Mouse (Mus musculus) hindbrain, embryonic 15.5 days (tissue): ENCODE data around the gene Kcnk10. TPM values are rescaled to one million over a fixed set of nuclear protein-coding genes. Genes with fewer than 3 reads are reported as not detected.

Experiments
- ATAC-seq: fragments of 200-750 bp; cut with Nextera tagmentation; 2 replicates; pipeline ENCODE4 v1.8.0; 2017; ENCODE audit warnings: low read depth, moderate number of reproducible peaks, moderate TSS enrichment; ENCODE audit not compliant: low FRiP score
- H3K27ac ChIP-seq: fragments of 300-500 bp; sonication (generic); replicated peaks from 2 replicates; pipeline ENCODE4 v1.5.1; 2015; ENCODE audit warnings: mild to moderate bottlenecking, inconsistent platforms
- H3K27me3 ChIP-seq: fragments of 300-500 bp; sonication (generic); 2 replicates; pipeline ENCODE4 v1.6.1; 2015; ENCODE audit warnings: control low read depth, inconsistent platforms
- H3K36me3 ChIP-seq: fragments of 300-500 bp; sonication (generic); 2 replicates; pipeline ENCODE4 v1.6.1; 2015; ENCODE audit warnings: control low read depth, inconsistent platforms
- H3K4me1 ChIP-seq: fragments of 300-500 bp; sonication (generic); replicated peaks from 2 replicates; pipeline ENCODE4 v1.6.1; 2015; ENCODE audit warnings: control low read depth, inconsistent platforms
- H3K4me2 ChIP-seq: fragments of 300-500 bp; sonication (generic); 2 replicates; pipeline ENCODE4 v1.6.1; 2015; ENCODE audit warnings: moderate library complexity, mild to moderate bottlenecking, inconsistent platforms
- H3K4me3 ChIP-seq: fragments of 300-500 bp; sonication (generic); 2 replicates; pipeline ENCODE4 v1.5.1; 2015; ENCODE audit warnings: mild to moderate bottlenecking, inconsistent platforms
- H3K9ac ChIP-seq: fragments of 300-500 bp; sonication (generic); 2 replicates; pipeline ENCODE4 v1.6.1; 2015; ENCODE audit warnings: inconsistent platforms
- H3K9me3 ChIP-seq: fragments of 300-500 bp; sonication (generic); 2 replicates; pipeline ENCODE4 v1.6.1; 2016; ENCODE audit warnings: control low read depth, inconsistent platforms
- WGBS: fragments of 180-500 bp; shearing (Covaris S2); methylation state at CpG from one replicate; pipeline ENCODE4 v1.1.7; 2015; 5-methylcytosine and 5-hydroxymethylcytosine counted together
- polyA plus RNA-seq: library from polyadenylated mRNA; unstranded; fragments of >200 nt; fragmentation: Nextera tagmentation; extraction: Ambion mirVana; gene quantifications from 2 replicates; pipeline ENCODE4 v1.2.1, GENCODE M21; 2015

Kcnk10 gene
- polyA plus RNA-seq, 1 experiment from 2014 or later: 34.8 TPM

DNA sequence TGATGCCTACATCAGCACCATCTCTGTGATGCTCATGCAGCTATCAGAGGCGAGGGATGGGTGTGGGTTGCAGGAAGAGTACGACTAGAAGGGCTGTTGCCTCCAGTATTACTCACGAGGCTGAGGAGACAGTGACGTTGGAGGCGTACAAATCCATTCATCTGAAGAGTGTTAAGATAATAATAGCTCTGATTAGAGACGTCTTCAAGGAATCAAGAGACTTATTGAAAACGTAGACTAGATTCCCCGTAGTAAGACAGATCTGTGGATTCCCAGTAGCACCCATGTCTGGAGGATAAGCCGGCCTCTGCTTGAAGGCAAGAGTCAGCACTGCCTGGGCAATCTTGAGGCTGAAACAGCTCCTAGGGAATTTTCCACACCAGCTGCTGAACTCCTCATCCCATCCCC, 42.6 kb downstream of the Kcnk10 start:
- H3K27ac ChIP-seq: no peak overlapping the region
- H3K36me3 ChIP-seq: no peaks in the 10 kb centered on the region
- H3K4me3 ChIP-seq: no peak overlapping the region
- H3K27me3 ChIP-seq: no peaks in the 10 kb centered on the region
- WGBS: 81% methylated on average over 9 of the region's 9 CpGs
- no peaks in the 10 kb centered on the region for H3K4me1 ChIP-seq
- ATAC-seq: no peak
- no peak overlapping the region for H3K4me2 ChIP-seq
- no peak overlapping the region for H3K9ac ChIP-seq
- H3K9me3 ChIP-seq: no peaks in the 10 kb centered on the region

DNA sequence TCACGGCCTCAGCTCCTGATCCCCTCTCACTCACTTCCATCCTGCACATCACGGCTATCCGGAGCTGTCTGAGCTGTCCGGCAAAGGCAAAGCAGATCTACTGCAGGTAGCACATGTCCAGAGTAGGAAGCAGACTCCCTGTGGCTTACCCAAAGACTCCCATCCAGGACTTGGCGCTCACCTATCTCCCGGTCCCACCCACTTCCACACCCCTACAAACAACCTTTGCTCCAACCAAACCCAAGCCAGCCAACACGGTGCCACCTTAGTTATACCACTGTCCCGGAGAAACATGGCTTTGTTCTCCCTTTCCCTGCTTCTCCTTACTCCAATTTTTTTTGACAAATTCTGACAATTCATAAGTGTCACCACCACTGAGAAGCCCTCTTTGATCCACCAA, 49.5 kb downstream of the Kcnk10 start:
- Histone ChIP-seq H3K36me3 (peaks cover 13% of the 10 kb centered on the region), H3K9me3 (no peaks in the 10 kb centered on the region), H3K27ac (no peak overlapping the region), H3K27me3 (no peaks in the 10 kb centered on the region), H3K4me2 (no peak overlapping the region), H3K9ac (no peak overlapping the region), H3K4me3 (no peak overlapping the region), H3K4me1 (peaks cover 11% of the 10 kb centered on the region)
- WGBS: 94% methylated on average over 8 of the region's 8 CpGs
- no peak for ATAC-seq

DNA sequence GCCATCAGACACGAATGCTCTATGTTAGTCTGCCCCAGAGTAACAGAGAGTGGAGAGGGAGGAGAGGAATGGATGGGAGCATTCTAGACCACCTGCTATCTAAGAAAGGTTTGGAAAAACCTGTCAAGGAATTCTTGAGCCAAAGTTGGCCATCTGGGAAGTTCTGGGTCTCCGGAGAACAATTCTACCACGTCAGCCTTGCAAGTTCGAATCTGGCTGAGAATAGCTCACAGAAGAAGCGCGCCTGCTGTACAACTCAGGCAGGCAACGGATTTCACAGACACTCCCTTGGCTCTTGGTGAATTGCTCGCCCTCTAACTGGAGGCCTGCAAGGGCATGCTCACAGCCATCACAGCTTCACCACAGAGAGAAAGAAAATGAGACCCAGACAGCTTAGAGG, 52.7 kb downstream of the Kcnk10 start:
- peak overlapping the region; percentile 69 for H3K27ac ChIP-seq
- H3K4me1 ChIP-seq: peaks cover 28% of the 10 kb centered on the region
- no peak for ATAC-seq
- H3K27me3 ChIP-seq: no peaks in the 10 kb centered on the region
- no peak overlapping the region for H3K4me2 ChIP-seq
- H3K9me3 ChIP-seq: no peaks in the 10 kb centered on the region
- peaks cover 13% of the 10 kb centered on the region for H3K36me3 ChIP-seq
- 85% methylated on average over 8 of the region's 8 CpGs for WGBS
- no peak overlapping the region for H3K9ac ChIP-seq
- H3K4me3 ChIP-seq: no peak overlapping the region

DNA sequence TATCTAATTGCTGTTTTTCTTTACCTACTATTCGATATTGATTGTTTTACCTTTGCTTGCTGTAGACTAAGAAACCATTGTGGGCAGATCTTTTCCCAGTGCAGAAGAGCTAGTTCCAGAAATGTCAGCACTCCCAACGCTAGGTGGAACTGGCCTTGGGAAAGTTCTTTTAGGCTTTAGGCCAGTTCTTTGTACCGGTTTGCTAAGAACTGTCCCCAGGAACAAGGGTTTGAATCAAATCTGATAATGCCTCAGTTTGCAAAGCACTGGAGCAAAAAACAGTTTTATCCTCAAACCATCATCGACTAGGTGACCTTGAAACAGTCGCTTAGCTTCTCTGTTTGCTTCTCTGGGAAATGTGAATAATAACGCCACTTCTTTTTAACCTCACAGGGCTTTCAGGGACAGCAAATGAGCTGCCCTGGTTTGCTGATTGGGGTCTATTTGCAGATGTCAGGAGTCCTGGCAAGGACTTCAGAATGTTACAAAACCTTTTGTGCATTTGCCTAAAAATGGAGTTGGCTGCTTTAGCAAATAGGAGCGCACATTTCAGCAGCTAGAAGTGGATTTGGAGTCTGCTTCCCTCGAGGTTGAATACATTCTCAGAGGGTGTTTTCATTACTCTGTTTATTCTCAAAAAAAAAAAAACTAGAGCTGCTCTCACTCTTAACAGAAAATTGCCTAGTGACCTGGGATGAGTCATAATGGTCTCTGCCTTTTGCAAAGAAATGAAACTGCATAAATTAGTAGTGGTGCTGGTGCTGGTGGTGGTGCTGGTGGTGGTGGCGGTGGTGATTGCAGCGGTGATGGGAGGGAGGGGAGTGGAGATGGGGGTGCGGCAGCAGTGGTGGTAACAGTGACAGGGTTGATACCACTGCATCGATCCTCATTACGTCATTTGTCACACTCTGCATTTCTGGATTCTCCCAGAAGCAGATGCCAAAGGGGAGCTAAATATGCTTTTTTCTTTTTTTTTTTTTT, 53.5 kb downstream of the Kcnk10 start:
- H3K4me2 ChIP-seq: no peak overlapping the region
- H3K27ac ChIP-seq: peak overlapping the region; percentile 69
- ATAC-seq: no peak
- H3K27me3 ChIP-seq: no peaks in the 10 kb centered on the region
- 57% methylated on average over 13 of the region's 13 CpGs for WGBS
- H3K36me3 ChIP-seq: peaks cover 13% of the 10 kb centered on the region
- no peak overlapping the region for H3K9ac ChIP-seq
- H3K9me3 ChIP-seq: no peaks in the 10 kb centered on the region
- H3K4me1 ChIP-seq: peaks cover 31% of the 10 kb centered on the region
- no peak overlapping the region for H3K4me3 ChIP-seq

DNA sequence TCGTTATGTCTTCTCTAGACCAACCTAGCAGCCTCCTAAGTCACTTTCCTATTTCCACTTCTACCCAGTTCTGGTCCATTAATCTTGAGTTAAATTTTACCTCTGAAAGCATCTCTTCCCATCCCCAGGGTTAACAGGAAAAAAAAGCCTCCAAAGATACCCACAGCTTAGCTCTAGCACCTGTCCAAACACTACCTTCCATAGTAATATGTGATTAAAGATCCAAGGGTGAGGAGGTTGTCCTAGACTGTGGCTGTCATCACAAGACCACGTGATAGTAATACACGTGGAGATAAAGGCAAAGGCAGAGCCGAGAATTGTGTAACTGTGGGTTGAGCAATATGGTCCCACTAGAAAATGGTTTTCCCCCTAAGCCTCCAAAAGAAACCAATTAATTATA, 56.8 kb downstream of the Kcnk10 start:
- H3K9me3 ChIP-seq: no peaks in the 10 kb centered on the region
- H3K4me1 ChIP-seq: peaks cover 31% of the 10 kb centered on the region
- H3K4me3 ChIP-seq: no peak overlapping the region
- H3K36me3 ChIP-seq: peaks cover 11% of the 10 kb centered on the region
- H3K27me3 ChIP-seq: no peaks in the 10 kb centered on the region
- H3K4me2 ChIP-seq: no peak overlapping the region
- ATAC-seq: no peak
- H3K27ac ChIP-seq: peak overlapping the region; percentile 25; the same call in 1 of the 2 replicates
- H3K9ac ChIP-seq: no peak overlapping the region
- 71% methylated on average over 4 of the region's 4 CpGs for WGBS

DNA sequence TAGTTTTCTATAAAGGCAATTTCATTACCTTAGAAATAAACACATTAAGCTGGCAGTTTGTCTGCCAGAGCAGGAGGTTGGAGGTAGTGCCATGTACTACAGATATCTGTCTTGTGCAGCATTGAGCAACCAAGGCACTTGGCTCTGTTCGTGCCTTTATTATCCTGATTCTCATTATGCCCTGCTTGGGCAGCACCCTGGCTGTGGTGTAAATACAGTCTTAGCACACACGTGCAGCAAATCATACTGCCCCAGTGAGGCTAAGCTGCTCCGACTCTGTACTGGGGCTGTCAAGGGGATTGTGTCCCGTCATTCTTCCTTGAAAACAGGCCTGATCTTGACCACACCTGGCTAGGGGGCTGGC, 57.6 kb downstream of the Kcnk10 start:
- Histone ChIP-seq H3K9me3 (no peaks in the 10 kb centered on the region), H3K4me1 (peaks cover 31% of the 10 kb centered on the region), H3K27ac (peak overlapping the region; percentile 74), H3K4me3 (no peak overlapping the region), H3K36me3 (peaks cover 10% of the 10 kb centered on the region), H3K9ac (no peak overlapping the region), H3K4me2 (no peak overlapping the region), H3K27me3 (no peaks in the 10 kb centered on the region)
- 0 out of 2 replicates have a peak, but pooled peaks have one; percentile 42 for ATAC-seq
- WGBS: 44% methylated on average over 4 of the region's 4 CpGs

DNA sequence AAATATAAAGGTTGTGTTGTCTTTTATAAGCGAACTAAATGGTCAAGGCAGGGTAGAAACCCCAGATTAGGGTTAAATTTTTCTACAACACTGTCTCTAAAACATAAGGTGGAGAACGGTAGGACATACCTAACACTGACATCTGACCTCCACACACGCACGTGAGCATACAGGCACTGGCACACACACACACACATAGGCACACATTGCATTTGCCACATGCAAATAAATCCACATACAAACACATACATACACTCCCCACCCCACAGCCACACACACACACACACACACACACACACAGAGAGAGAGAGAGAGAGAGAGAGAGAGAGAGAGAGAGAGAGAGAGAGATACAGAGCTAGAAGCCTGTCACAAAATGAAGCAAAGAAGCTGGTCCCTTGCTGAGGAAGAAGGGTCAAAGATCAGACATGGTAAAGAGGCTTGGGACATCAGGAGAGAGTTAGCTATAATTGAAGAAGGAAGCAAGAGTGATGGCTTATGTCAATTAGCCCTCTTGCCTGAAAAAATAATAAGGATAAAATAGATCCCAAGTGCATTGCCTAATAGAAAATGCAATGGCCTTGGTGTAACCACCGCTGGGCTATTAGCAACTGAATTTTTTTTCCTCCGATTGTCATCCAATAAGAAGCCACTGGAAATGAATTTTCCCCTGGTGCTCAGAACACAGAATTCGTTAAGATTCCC, 58.1 kb downstream of the Kcnk10 start:
- H3K4me1 ChIP-seq: peaks cover 31% of the 10 kb centered on the region
- H3K4me3 ChIP-seq: no peak overlapping the region
- peaks cover 10% of the 10 kb centered on the region for H3K36me3 ChIP-seq
- H3K27ac ChIP-seq: peak overlapping the region; percentile 74
- H3K4me2 ChIP-seq: no peak overlapping the region
- H3K27me3 ChIP-seq: no peaks in the 10 kb centered on the region
- ATAC-seq: peak; percentile 62; the same call in 1 of the 2 replicates
- no peak overlapping the region for H3K9ac ChIP-seq
- WGBS: 55% methylated on average over 7 of the region's 7 CpGs
- no peaks in the 10 kb centered on the region for H3K9me3 ChIP-seq

DNA sequence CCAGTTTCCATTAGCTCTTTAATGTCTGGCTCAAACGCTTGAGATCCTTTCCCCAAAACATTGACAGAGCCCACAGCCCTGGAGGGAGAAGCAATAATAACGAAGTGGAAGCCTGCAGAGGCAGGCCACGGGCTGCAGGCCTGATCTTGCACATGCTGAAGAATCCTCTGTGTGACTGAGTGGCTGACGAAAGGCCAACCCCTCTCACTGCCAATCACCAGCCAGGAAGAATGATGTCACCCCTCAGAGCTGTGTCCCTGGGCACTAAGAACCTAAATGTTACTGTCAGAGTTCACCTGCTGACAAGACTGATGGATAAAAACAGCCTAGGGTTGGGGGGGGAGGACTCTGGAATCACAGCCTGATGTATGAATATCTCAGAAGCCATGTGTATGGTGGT, 72.5 kb downstream of the Kcnk10 start:
- no peak overlapping the region for H3K27ac ChIP-seq
- H3K4me3 ChIP-seq: no peak overlapping the region
- no peaks in the 10 kb centered on the region for H3K36me3 ChIP-seq
- H3K4me1 ChIP-seq: peaks cover 13% of the 10 kb centered on the region
- WGBS: 60% methylated on average over 4 of the region's 4 CpGs
- no peak overlapping the region for H3K4me2 ChIP-seq
- no peak overlapping the region for H3K9ac ChIP-seq
- H3K27me3 ChIP-seq: no peaks in the 10 kb centered on the region
- ATAC-seq: no peak
- no peaks in the 10 kb centered on the region for H3K9me3 ChIP-seq

DNA sequence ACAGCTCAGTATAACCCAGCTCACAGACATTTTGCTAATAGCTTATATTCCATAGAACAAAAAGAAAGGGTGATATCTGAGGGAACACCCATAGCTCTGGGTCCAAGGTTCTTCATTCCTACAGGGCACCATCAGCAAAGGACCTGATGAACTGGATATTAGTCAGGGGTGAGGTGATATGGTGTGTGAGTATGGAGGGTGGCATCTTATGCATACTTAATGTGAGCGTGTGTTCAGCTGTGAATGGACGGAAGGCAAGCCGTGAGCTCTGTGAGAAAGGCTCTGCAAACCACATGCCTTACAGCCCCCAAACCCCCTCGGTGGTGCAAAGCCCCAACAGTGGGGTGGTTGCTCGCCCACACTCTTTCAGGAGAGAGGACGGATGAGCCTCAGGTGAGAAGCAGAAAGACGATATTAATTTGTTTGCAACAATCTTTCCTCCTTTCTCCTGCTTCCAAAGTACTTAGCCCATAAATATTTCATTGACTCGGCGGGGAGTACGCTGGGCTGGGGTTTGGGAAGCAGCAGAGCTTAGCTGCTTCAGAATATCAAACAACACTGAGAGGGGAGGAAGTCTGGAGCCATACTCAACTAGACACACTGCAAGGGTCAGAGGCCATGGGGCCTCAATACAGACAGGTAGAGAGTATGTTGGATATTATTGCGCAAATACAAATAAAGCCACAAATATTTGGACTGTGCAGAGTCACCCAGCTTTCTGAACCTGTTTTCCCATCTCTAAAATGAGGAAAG, 76.4 kb downstream of the Kcnk10 start:
- H3K4me1 ChIP-seq: peaks cover 13% of the 10 kb centered on the region
- no peak overlapping the region for H3K4me3 ChIP-seq
- no peak overlapping the region for H3K9ac ChIP-seq
- no peak overlapping the region for H3K4me2 ChIP-seq
- no peaks in the 10 kb centered on the region for H3K9me3 ChIP-seq
- whole genome bisulfite sequencing: 59% methylated on average over 11 of the region's 11 CpGs
- no peaks in the 10 kb centered on the region for H3K27me3 ChIP-seq
- H3K36me3 ChIP-seq: no peaks in the 10 kb centered on the region
- peak; percentile 53 for ATAC-seq
- peak overlapping the region; percentile 12; the same call in 1 of the 2 replicates for H3K27ac ChIP-seq

DNA sequence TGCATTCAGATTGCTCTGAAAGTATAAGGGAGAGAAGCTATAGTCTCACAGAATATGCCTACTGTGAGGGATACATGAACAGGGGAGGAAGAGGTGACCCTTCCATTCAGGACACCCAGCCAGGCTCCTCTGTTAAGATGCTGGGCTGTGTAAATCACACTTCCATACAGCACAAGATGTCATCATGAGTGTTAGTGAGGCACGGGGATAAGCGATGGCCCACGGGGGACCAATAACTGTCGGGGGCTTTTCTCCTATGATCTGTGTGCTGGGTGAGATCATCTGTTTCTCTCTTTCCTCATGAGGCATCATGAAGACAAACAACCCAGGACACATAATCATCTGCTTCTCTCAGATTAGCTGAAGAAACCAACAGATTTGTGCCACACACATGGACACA, 77.1 kb downstream of the Kcnk10 start:
- H3K27ac ChIP-seq: no peak overlapping the region

DNA sequence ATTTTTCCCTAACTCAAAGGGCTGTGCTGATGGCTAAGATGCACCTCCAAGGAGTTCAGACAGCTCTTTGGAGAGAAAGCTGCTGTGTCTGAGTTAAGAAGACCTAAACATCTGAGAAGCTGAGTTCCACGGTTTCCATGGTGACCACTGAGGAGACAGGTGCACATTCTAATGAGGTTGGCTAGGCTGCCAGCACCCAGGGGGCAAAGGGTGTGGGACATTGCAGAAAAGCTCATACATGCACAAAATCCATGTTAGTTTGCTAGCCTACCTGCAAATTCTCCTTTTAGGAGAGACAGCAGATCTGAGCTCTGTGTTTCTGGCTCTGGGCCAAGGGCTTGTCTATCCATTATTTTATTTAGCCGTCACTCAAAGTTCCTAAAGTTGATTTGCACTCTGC, 96.7 kb downstream of the Kcnk10 start:
- no peaks in the 10 kb centered on the region for H3K36me3 ChIP-seq
- ATAC-seq: peak; percentile 50; the same call in 1 of the 2 replicates
- H3K4me3 ChIP-seq: no peak overlapping the region
- H3K27ac ChIP-seq: peak overlapping the region; percentile 63
- no peak overlapping the region for H3K9ac ChIP-seq
- peak overlapping the region; percentile 1; the same call in 1 of the 2 replicates for H3K4me2 ChIP-seq
- 51% methylated on average over 2 of the region's 2 CpGs for WGBS
- H3K4me1 ChIP-seq: peaks cover 26% of the 10 kb centered on the region
- H3K27me3 ChIP-seq: no peaks in the 10 kb centered on the region
- no peaks in the 10 kb centered on the region for H3K9me3 ChIP-seq

More for the DNA sequence above, 77.1 kb downstream of the Kcnk10 start:
- Histone ChIP-seq H3K9ac (no peak overlapping the region), H3K9me3 (no peaks in the 10 kb centered on the region), H3K4me1 (peaks cover 13% of the 10 kb centered on the region), H3K4me2 (no peak overlapping the region), H3K4me3 (no peak overlapping the region), H3K36me3 (no peaks in the 10 kb centered on the region; the same call in 1 of the 2 replicates), H3K27me3 (no peaks in the 10 kb centered on the region)
- WGBS: 51% methylated on average over 4 of the region's 4 CpGs
- no peak for ATAC-seq
